Mouse (Mus musculus) E14TG2a.4 (cell line): Measurements from ENCODE around the gene Cd24a.

Source experiments
- H3K27me3 ChIP-seq: 2 replicates; pipeline ENCODE4 v1.6.1; 2014; ENCODE audit warnings: low read length, control low read depth; ENCODE audit not compliant: insufficient read depth
- H3K36me3 ChIP-seq: 2 replicates; pipeline ENCODE4 v1.6.1; 2014; ENCODE audit warnings: low read length, control low read depth; ENCODE audit not compliant: insufficient read depth
- H3K4me1 ChIP-seq: replicated peaks from 2 replicates; pipeline ENCODE4 v1.6.1; 2014; ENCODE audit warnings: low read depth, low read length, control low read depth
- H3K4me3 ChIP-seq: replicated peaks from 2 replicates; pipeline ENCODE4 v1.5.1; 2014; ENCODE audit warnings: mild to moderate bottlenecking, low read length
- H3K9me3 ChIP-seq: 2 replicates; pipeline ENCODE4 v1.6.1; 2014; ENCODE audit warnings: low read length, control low read depth
- CTCF ChIP-seq: conservative IDR thresholded peaks from 2 replicates; pipeline ENCODE4 v1.5.1; 2014; ENCODE audit warnings: low read length
- NANOG ChIP-seq: IDR thresholded peaks from 2 replicates; pipeline ENCODE4 v1.6.1; 2014; ENCODE audit warnings: borderline replicate concordance, low read length, mixed read lengths
- POU5F1 ChIP-seq: IDR thresholded peaks from 2 replicates; pipeline ENCODE4 v1.6.1; 2014; ENCODE audit warnings: low read length, borderline replicate concordance

Cd24a gene

GRCm38 (mm10) chr10:43594187-43594586 is 16.1 kb downstream of the Cd24a start:
- H3K4me1 ChIP-seq: peaks cover 25% of the 10 kb centered on the region
- no peaks in the 10 kb centered on the region for H3K9me3 ChIP-seq
- no peaks in the 10 kb centered on the region for H3K27me3 ChIP-seq
- no peaks in the 10 kb centered on the region for H3K36me3 ChIP-seq
- H3K4me3 ChIP-seq: no peak overlapping the region
- TF ChIP-seq POU5F1 (no peak), CTCF (no peak), NANOG (no peak)

- peaks cover 18% of the 10 kb centered on the region for H3K4me1 ChIP-seq
- TF ChIP-seq NANOG (no peak), POU5F1 (no peak), CTCF (no peak)
- H3K4me3 ChIP-seq: no peak overlapping the region
- H3K27me3 ChIP-seq: no peaks in the 10 kb centered on the region
- H3K36me3 ChIP-seq: no peaks in the 10 kb centered on the region
- H3K9me3 ChIP-seq: no peaks in the 10 kb centered on the region
Observed at GRCm38 (mm10) chr10:43594894-43595293, 16.8 kb downstream of the Cd24a start.

GRCm38 (mm10) chr10:43598067-43598726 is 20.1 kb downstream of the Cd24a start:
- Histone ChIP-seq H3K27me3 (no peaks in the 10 kb centered on the region), H3K36me3 (no peaks in the 10 kb centered on the region), H3K4me3 (no peak overlapping the region), H3K4me1 (peaks cover 7% of the 10 kb centered on the region), H3K9me3 (no peaks in the 10 kb centered on the region)
- no peak for TF ChIP-seq NANOG
- no peak for TF ChIP-seq POU5F1
- no peak for TF ChIP-seq CTCF

GRCm38 (mm10) chr10:43601039-43601438 is 23.0 kb downstream of the Cd24a start:
- TF ChIP-seq CTCF (no peak), POU5F1 (no peak), NANOG (no peak)
- no peak overlapping the region for H3K4me3 ChIP-seq
- H3K4me1 ChIP-seq: no peaks in the 10 kb centered on the region
- no peaks in the 10 kb centered on the region for H3K27me3 ChIP-seq
- H3K9me3 ChIP-seq: no peaks in the 10 kb centered on the region
- H3K36me3 ChIP-seq: no peaks in the 10 kb centered on the region

GRCm38 (mm10) chr10:43601511-43602396 is 23.7 kb downstream of the Cd24a start:
- no peaks in the 10 kb centered on the region for H3K27me3 ChIP-seq
- TF ChIP-seq NANOG (no peak), POU5F1 (no peak), CTCF (no peak)
- H3K9me3 ChIP-seq: no peaks in the 10 kb centered on the region
- H3K36me3 ChIP-seq: no peaks in the 10 kb centered on the region
- no peaks in the 10 kb centered on the region for H3K4me1 ChIP-seq
- no peak overlapping the region for H3K4me3 ChIP-seq

- no peaks in the 10 kb centered on the region for H3K36me3 ChIP-seq
- H3K4me3 ChIP-seq: no peak overlapping the region
- no peaks in the 10 kb centered on the region for H3K27me3 ChIP-seq
- no peaks in the 10 kb centered on the region for H3K9me3 ChIP-seq
- no peaks in the 10 kb centered on the region for H3K4me1 ChIP-seq
- TF ChIP-seq NANOG (no peak), POU5F1 (no peak), CTCF (no peak)
Observed at GRCm38 (mm10) chr10:43603975-43604686, 26.0 kb downstream of the Cd24a start.

GRCm38 (mm10) chr10:43604687-43605250 is 26.7 kb downstream of the Cd24a start:
- no peak for TF ChIP-seq CTCF
- no peak for TF ChIP-seq POU5F1
- no peak for TF ChIP-seq NANOG
- H3K4me3 ChIP-seq: no peak overlapping the region
- H3K9me3 ChIP-seq: no peaks in the 10 kb centered on the region
- no peaks in the 10 kb centered on the region for H3K27me3 ChIP-seq
- no peaks in the 10 kb centered on the region for H3K4me1 ChIP-seq
- H3K36me3 ChIP-seq: no peaks in the 10 kb centered on the region

GRCm38 (mm10) chr10:43605901-43606300 is 27.8 kb downstream of the Cd24a start:
- Histone ChIP-seq H3K4me1 (no peaks in the 10 kb centered on the region), H3K27me3 (no peaks in the 10 kb centered on the region), H3K9me3 (no peaks in the 10 kb centered on the region), H3K4me3 (no peak overlapping the region), H3K36me3 (no peaks in the 10 kb centered on the region)
- TF ChIP-seq NANOG (no peak), CTCF (no peak), POU5F1 (no peak)
